Mouse (Mus musculus) testis, adult 2 months (tissue): ENCODE measurements around the gene C8b. TPM values are rescaled to one million over a fixed set of nuclear protein-coding genes. Genes with fewer than 3 reads are reported as not detected.

ENCODE experiments used
- H3K27ac ChIP-seq: fragments of 200-500 bp; 2 replicates; pipeline ENCODE4 v1.5.1; 2012; ENCODE audit warnings: low read depth, low read length; ENCODE audit not compliant: control insufficient read depth, insufficient read depth
- H3K27me3 ChIP-seq: fragments of 200-500 bp; 2 replicates; pipeline ENCODE4 v1.6.1; 2012; ENCODE audit warnings: mild to moderate bottlenecking, low read length, moderate library complexity; ENCODE audit not compliant: control insufficient read depth, insufficient read depth
- H3K36me3 ChIP-seq: fragments of 200-500 bp; 2 replicates; pipeline ENCODE4 v1.6.1; 2012; ENCODE audit warnings: mild to moderate bottlenecking, low read length; ENCODE audit not compliant: control insufficient read depth, insufficient read depth
- H3K4me1 ChIP-seq: fragments of 200-500 bp; 2 replicates; pipeline ENCODE4 v1.6.1; 2012; ENCODE audit warnings: low read length; ENCODE audit not compliant: control insufficient read depth, insufficient read depth
- H3K4me3 ChIP-seq: fragments of 200-500 bp; 2 replicates; pipeline ENCODE4 v1.5.1; 2012; ENCODE audit warnings: low read depth, mild to moderate bottlenecking, low read length, moderate library complexity, mixed read lengths; ENCODE audit not compliant: control insufficient read depth
- CTCF ChIP-seq: fragments of 200-500 bp; IDR thresholded peaks from 2 replicates; pipeline ENCODE4 v1.5.1; 2012; ENCODE audit warnings: low read depth, mild to moderate bottlenecking, inconsistent platforms, low read length, moderate library complexity; ENCODE audit not compliant: control insufficient read depth, insufficient read depth, insufficient replicate concordance
- POLR2A ChIP-seq: fragments of 200-500 bp; IDR thresholded peaks from 2 replicates; pipeline ENCODE4 v1.6.1; 2012; ENCODE audit warnings: low read depth, mild to moderate bottlenecking, inconsistent platforms, low read length, moderate library complexity; ENCODE audit not compliant: control insufficient read depth
- polyA plus RNA-seq: library from polyadenylated mRNA; depleted of rRNA; stranded (reverse); fragments of >200 nt; gene quantifications from 2 replicates; pipeline ENCODE4 v1.2.3, GENCODE M21; 2012; rRNA removed

The C8b gene
- polyA plus RNA-seq, 1 experiment = 25.4 TPM

- no peak overlapping the region for H3K27ac ChIP-seq
- no peaks in the 10 kb centered on the region for H3K27me3 ChIP-seq
- no peaks in the 10 kb centered on the region for H3K4me1 ChIP-seq
- H3K36me3 ChIP-seq = no peaks in the 10 kb centered on the region
- TF ChIP-seq CTCF = no peak
- no peak for TF ChIP-seq POLR2A
- no peak overlapping the region for H3K4me3 ChIP-seq
Observed at GRCm38 (mm10) chr4:104828939-104829338, 62.8 kb downstream of the C8b start.

- no peaks in the 10 kb centered on the region for H3K27me3 ChIP-seq
- TF ChIP-seq CTCF (no peak), POLR2A (no peak)
- no peaks in the 10 kb centered on the region for H3K4me1 ChIP-seq
- H3K27ac ChIP-seq = no peak overlapping the region
- no peaks in the 10 kb centered on the region for H3K36me3 ChIP-seq
- no peak overlapping the region for H3K4me3 ChIP-seq
Observed at GRCm38 (mm10) chr4:104835096-104835495, 69.0 kb downstream of the C8b start.

DNA sequence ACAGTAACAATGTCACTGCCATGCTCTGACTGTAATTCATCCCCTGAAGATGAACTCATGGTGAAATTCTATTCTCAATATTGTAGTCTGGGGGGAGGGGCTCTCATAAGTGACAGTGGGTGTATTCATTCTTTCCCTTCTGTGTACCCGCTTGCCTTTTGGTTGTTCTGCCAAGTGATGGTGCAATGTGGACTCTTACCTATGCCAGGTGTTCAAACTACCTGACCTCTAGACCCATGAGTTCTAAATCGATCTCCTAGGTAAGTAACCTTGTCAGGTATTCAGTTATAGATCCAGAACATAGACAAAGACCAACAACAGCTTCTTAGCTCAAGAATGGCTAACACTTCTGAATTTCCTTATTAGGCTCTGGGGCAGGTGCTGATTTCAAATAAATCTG lies 72.2 kb downstream of the C8b start:
- no peak for TF ChIP-seq CTCF
- no peak for TF ChIP-seq POLR2A
- no peaks in the 10 kb centered on the region for H3K27me3 ChIP-seq
- no peak overlapping the region for H3K4me3 ChIP-seq
- no peak overlapping the region for H3K27ac ChIP-seq
- H3K36me3 ChIP-seq = no peaks in the 10 kb centered on the region
- no peaks in the 10 kb centered on the region for H3K4me1 ChIP-seq

DNA sequence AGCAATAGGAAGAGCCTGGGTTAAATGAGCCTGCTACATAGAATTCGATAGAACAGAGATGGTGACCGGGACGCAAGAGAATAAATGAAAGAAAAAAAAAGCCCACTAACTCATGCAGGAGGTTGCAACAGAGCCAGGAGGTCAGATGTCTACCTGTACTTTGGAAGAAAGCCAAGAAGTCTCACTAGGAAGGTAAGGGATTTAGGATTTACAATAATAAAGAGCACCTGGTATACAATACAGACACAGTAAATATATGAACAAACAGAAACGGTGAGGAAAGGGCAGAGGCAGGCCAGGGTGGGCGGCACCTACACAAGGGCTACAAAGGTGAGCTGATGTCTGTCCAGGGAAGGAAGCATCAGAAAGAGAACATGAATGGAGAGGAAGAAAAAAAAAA lies 76.1 kb downstream of the C8b start:
- Histone ChIP-seq H3K27me3 (no peaks in the 10 kb centered on the region), H3K27ac (no peak overlapping the region), H3K4me1 (no peaks in the 10 kb centered on the region), H3K4me3 (no peak overlapping the region), H3K36me3 (no peaks in the 10 kb centered on the region)
- no peak for TF ChIP-seq CTCF

DNA sequence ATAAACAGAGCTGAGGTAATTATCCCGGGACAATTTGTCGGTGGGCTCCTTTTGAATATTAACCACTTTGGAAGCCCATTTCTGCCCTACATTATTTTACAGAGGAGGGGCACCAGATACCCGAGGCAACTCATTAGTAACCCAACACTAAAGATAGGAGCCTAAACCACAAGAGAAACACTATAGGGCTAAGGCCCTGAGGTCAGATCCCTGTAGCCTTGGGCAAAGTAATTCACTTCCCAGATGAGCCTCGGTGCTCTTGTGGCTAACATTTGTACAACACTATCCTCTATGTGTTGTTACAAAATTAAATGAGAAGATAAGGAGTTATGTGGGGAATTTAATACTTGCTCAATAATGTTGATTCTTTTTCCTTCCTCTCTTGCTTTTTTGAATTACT lies 77.4 kb downstream of the C8b start:
- no peaks in the 10 kb centered on the region for H3K27me3 ChIP-seq
- H3K36me3 ChIP-seq = no peaks in the 10 kb centered on the region
- H3K27ac ChIP-seq = no peak overlapping the region
- no peaks in the 10 kb centered on the region for H3K4me1 ChIP-seq
- no peak overlapping the region for H3K4me3 ChIP-seq
- TF ChIP-seq CTCF (no peak), POLR2A (no peak)

Other genes starting within 250 kb of the C8b start
- not detected in 2 replicates for gene Gm17662, start 91.0 kb downstream of the C8b start, polyA plus RNA-seq
- gene C8a, start 110.1 kb downstream of the C8b start, polyA plus RNA-seq = 0.47 and 0.52 TPM in 2 replicates
- 3.7 and 3.9 TPM in 2 replicates for gene Fyb2, start 147.1 kb downstream of the C8b start, polyA plus RNA-seq